Mouse (Mus musculus): Measurements from ENCODE around the gene Aoc2. TPM values are rescaled to one million over a fixed set of nuclear protein-coding genes. Genes with fewer than 3 reads are reported as not detected.

Gene Aoc2
- polyA plus RNA-seq, 1 experiment from 2014 or later, result 1.4 TPM

DNA sequence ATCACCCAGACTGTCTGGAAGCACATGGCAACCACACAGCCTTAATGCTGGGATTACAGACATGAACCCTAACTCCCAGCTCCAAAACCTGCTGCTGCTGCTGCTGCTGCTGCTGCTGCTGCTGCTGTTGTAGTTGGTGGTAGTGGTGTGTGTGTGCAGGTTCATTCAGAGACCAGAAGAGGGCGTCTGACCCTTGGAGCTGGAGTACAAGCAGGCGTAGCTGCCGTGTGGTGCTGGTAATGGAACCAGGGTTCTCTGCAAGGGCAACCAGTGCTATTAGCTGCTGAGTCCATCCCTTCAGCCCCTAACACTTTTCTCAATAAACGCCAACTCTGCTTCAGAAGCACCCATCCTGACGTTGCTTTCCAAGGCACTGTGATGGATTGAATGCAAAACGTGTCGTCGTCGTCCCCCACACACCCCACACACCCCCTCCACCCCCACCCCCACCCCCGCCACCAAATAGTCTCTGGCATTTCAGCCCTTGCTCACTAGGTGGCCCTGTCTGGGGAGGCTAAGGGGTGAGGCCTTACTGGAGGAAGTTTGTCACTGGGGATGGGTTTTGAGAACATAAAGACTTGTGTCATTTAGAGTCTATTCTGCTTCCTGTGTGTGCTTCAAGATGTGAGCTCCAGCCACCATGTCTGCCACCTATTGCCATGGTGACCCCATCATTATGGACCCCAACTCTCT, 22.4 kb downstream of the Aoc2 start:
- H3K9me3 ChIP-seq, result no peaks in the 10 kb centered on the region
- no peak for ATAC-seq (ENCODE audit: insufficient read depth, low FRiP score, low read depth)
- no peaks in the 10 kb centered on the region for H3K27me3 ChIP-seq (replicated peaks)
- no peak overlapping the region for H3K27ac ChIP-seq
- H3K9ac ChIP-seq, result no peak overlapping the region
- H3K4me2 ChIP-seq, result no peak overlapping the region
- no peaks in the 10 kb centered on the region for H3K4me1 ChIP-seq
- no peak overlapping the region for H3K4me3 ChIP-seq (replicated peaks)
- H3K36me3 ChIP-seq, result no peaks in the 10 kb centered on the region
- WGBS, result 67% methylated on average over 10 of the region's 10 CpGs

DNA sequence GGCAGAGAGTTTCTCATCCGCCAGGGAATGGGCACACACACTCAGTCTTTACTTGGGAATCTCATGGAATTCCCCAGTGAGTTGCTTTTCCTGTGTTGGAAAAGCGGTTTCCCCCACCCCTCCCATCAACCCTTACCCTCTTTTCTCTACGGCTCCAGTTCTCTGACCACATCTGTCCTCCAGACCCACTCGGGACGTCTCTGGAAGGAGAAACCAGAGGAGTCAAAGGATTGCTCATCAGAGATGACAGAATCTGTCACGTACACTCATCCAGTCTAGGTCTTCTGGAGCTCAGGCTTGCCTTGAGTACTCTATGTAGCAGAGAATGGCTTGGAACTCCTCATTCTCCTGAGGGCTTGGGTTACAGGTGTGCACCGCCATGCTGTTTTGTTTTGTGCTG, 23.9 kb downstream of the Aoc2 start:
- H3K4me3 ChIP-seq (replicated peaks), result no peak overlapping the region
- no peak overlapping the region for H3K4me2 ChIP-seq
- no peak for ATAC-seq (ENCODE audit: insufficient read depth, low FRiP score, low read depth)
- no peaks in the 10 kb centered on the region for H3K27me3 ChIP-seq (replicated peaks)
- H3K9ac ChIP-seq, result no peak overlapping the region
- H3K9me3 ChIP-seq, result no peaks in the 10 kb centered on the region
- 67% methylated on average over 7 of the region's 7 CpGs for WGBS
- H3K4me1 ChIP-seq, result no peaks in the 10 kb centered on the region
- no peaks in the 10 kb centered on the region for H3K36me3 ChIP-seq
- H3K27ac ChIP-seq, result no peak overlapping the region

DNA sequence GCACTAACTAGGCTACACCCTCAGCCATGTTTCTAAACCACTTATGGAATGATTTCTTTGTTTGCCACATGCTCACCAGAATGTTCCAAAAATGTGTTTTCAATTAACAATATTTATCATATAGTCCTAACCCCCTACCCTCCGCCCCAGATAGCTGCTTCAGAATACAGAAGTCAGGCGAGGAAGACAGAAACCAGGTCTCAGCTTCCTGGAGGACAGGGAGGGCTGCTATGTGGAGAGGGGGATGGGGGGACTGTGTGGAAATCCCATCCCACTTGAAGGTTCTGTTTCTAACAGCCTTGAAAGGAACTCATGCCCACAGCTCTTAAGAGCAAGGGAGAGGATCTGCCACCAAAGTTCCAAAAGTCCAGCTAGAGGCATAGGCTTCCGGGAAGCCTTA, 24.4 kb downstream of the Aoc2 start:
- Histone ChIP-seq H3K4me2 (no peak overlapping the region), H3K27me3 (replicated peaks) (no peaks in the 10 kb centered on the region), H3K4me3 (replicated peaks) (no peak overlapping the region), H3K27ac (no peak overlapping the region), H3K9ac (no peak overlapping the region), H3K36me3 (no peaks in the 10 kb centered on the region), H3K4me1 (no peaks in the 10 kb centered on the region), H3K9me3 (no peaks in the 10 kb centered on the region)
- ATAC-seq (ENCODE audit: insufficient read depth, low FRiP score, low read depth), result no peak
- WGBS, result 69% methylated on average over 3 of the region's 3 CpGs

DNA sequence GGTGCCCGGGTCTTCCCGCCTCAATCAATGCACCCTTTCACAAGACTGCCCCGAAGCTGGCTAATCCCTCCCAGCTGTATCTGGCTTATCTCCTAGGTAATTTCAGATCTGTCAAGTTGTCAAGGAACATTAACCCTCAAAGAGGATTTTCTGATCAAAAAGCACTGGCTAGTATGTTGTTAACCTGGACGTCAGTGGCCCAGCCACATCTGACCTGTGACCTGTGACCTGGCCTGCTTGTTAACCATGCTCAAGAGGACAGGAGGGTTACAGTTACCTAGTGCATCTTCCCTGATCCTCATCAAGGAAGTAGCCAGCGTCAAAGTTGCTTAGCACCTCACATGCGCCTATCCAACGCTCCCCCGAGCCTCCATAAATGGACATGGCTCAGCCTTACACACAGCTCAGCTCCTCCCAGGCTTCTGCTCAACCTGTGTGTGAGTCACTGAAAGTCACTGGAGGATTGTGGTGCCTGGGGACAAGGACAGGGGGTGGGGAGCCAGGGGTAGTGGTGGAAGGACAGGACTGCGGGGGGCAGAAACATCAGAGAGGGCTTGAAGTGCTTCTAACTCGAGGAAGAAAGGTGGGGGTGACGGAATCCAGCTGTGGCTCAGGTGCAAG, 26.3 kb downstream of the Aoc2 start:
- H3K9ac ChIP-seq, result no peak overlapping the region
- H3K36me3 ChIP-seq, result no peaks in the 10 kb centered on the region
- no peak for ATAC-seq (ENCODE audit: insufficient read depth, low FRiP score, low read depth)
- no peaks in the 10 kb centered on the region for H3K27me3 ChIP-seq (replicated peaks)
- H3K4me1 ChIP-seq, result no peaks in the 10 kb centered on the region
- 49% methylated on average over 11 of the region's 11 CpGs for WGBS
- no peak overlapping the region for H3K4me2 ChIP-seq
- H3K27ac ChIP-seq, result no peak overlapping the region
- no peaks in the 10 kb centered on the region for H3K9me3 ChIP-seq
- H3K4me3 ChIP-seq (replicated peaks), result no peak overlapping the region

- 48% methylated on average over 3 of the region's 3 CpGs for WGBS
- H3K4me3 ChIP-seq (replicated peaks), result no peak overlapping the region
- no peak for ATAC-seq (ENCODE audit: insufficient read depth, low FRiP score, low read depth)
- H3K36me3 ChIP-seq, result no peaks in the 10 kb centered on the region
- no peaks in the 10 kb centered on the region for H3K27me3 ChIP-seq (replicated peaks)
- H3K4me1 ChIP-seq, result no peaks in the 10 kb centered on the region
- no peak overlapping the region for H3K4me2 ChIP-seq
- no peak overlapping the region for H3K9ac ChIP-seq
- no peaks in the 10 kb centered on the region for H3K9me3 ChIP-seq
- H3K27ac ChIP-seq, result no peak overlapping the region
These were observed 26.9 kb downstream of the Aoc2 start for GRCm38 (mm10) chr11:101351721-101352111.

- no peaks in the 10 kb centered on the region for H3K27me3 ChIP-seq (replicated peaks)
- H3K4me1 ChIP-seq, result no peaks in the 10 kb centered on the region
- H3K4me3 ChIP-seq (replicated peaks), result no peak overlapping the region
- H3K36me3 ChIP-seq, result no peaks in the 10 kb centered on the region
- H3K9ac ChIP-seq, result no peak overlapping the region
- ATAC-seq (ENCODE audit: insufficient read depth, low FRiP score, low read depth), result no peak
- no peaks in the 10 kb centered on the region for H3K9me3 ChIP-seq
- 84% methylated on average over 12 of the region's 12 CpGs for WGBS
- H3K4me2 ChIP-seq, result no peak overlapping the region
- no peak overlapping the region for H3K27ac ChIP-seq
These were observed 28.6 kb downstream of the Aoc2 start for GRCm38 (mm10) chr11:101353436-101353835.

DNA sequence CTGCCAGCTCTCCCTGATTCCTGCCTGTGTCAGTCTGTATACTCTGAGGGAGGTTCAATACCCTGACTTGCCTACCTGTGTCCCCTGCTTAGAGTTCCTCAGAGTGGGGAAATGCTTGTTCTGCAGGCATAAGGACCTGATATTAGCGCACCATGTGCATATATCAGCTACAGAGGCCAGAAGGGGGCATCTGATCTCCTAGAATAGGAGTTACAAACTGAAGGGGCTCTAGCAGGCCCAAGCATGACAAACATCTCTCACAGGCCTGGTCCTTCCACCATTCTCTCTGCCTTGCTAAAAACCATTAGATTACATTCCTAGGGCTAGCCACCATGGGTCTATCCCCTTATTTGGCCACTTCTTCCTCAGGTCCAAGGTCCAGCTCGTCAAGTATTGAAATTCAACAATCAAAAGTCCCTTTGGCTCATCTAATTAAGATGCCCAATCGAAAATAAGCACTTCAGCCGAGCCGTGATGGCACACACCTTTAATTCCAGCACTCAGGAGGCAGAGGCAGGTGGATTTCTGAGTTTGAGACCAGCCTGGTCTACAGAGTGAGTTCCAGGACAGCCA, 29.7 kb downstream of the Aoc2 start:
- no peaks in the 10 kb centered on the region for H3K9me3 ChIP-seq
- no peak overlapping the region for H3K9ac ChIP-seq
- no peaks in the 10 kb centered on the region for H3K27me3 ChIP-seq (replicated peaks)
- H3K27ac ChIP-seq, result no peak overlapping the region
- no peaks in the 10 kb centered on the region for H3K36me3 ChIP-seq
- no peaks in the 10 kb centered on the region for H3K4me1 ChIP-seq
- WGBS, result 82% methylated on average over 5 of the region's 5 CpGs
- H3K4me2 ChIP-seq, result no peak overlapping the region
- no peak overlapping the region for H3K4me3 ChIP-seq (replicated peaks)
- no peak for ATAC-seq (ENCODE audit: insufficient read depth, low FRiP score, low read depth)

GRCm38 (mm10) chr11:101355916-101356315, 31.1 kb downstream of the Aoc2 start:
- no peak overlapping the region for H3K4me2 ChIP-seq
- no peak overlapping the region for H3K9ac ChIP-seq
- WGBS, result 86% methylated on average over 2 of the region's 2 CpGs

GRCm38 (mm10) chr11:101357505-101358182, 32.8 kb downstream of the Aoc2 start:
- no peak for ATAC-seq (ENCODE audit: insufficient read depth, low FRiP score, low read depth)
- WGBS, result 74% methylated on average over 3 of the region's 3 CpGs
- Histone ChIP-seq H3K4me2 (no peak overlapping the region), H3K4me1 (no peaks in the 10 kb centered on the region), H3K36me3 (no peaks in the 10 kb centered on the region), H3K9ac (no peak overlapping the region), H3K27ac (no peak overlapping the region), H3K27me3 (replicated peaks) (no peaks in the 10 kb centered on the region), H3K4me3 (replicated peaks) (no peak overlapping the region), H3K9me3 (no peaks in the 10 kb centered on the region)

More at GRCm38 (mm10) chr11:101355916-101356315, 31.1 kb downstream of the Aoc2 start:
- Histone ChIP-seq H3K36me3 (no peaks in the 10 kb centered on the region), H3K9me3 (no peaks in the 10 kb centered on the region), H3K27me3 (replicated peaks) (no peaks in the 10 kb centered on the region), H3K27ac (no peak overlapping the region), H3K4me1 (no peaks in the 10 kb centered on the region), H3K4me3 (replicated peaks) (no peak overlapping the region)
- ATAC-seq (ENCODE audit: insufficient read depth, low FRiP score, low read depth), result no peak

DNA sequence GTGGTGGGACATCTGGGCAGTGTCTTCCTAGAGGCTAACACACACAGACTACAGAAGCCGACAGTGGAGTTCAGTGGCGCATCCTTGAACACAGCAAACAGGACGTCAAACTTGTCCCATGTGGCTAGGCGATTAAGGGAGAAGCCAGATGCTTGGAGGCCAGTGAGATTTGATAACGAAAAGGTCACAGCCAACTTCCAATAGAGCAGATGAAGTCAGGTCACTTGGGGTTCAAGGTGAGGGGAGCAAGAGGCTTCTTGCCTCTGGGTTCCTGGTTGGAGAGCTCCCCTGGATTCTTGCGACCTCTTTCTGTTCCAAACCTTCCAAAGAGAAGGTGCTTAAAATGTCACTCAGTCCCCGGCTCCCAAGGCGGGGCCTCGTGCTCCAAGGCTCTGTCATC, 34.9 kb downstream of the Aoc2 start:
- 66% methylated on average over 9 of the region's 9 CpGs for WGBS

DNA sequence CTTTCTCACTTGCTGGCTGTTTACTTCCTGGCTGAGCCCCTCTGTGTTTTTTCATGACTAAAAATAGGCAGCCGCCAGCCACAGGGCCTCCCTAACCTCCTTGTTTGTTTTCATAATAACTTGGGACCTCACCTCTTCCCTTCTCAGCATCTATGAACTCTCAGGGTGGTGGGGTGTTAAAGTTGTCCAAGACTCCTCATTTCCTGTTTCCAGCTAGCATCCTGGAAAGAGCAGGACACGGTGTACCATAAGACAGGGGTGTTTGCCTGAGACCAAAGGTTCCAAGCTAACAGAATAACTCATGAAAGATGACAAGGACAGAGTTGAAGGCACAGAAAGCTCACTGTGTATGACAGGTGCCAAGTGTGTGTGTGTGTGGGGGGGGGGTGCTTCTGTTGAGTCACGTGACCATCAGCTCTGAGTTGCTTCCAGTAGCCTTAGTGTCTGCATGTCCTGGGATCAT, 35.8 kb downstream of the Aoc2 start:
- Histone ChIP-seq H3K9me3 (no peaks in the 10 kb centered on the region), H3K4me1 (no peaks in the 10 kb centered on the region), H3K36me3 (no peaks in the 10 kb centered on the region), H3K27ac (no peak overlapping the region), H3K27me3 (replicated peaks) (no peaks in the 10 kb centered on the region), H3K4me2 (no peak overlapping the region), H3K4me3 (replicated peaks) (no peak overlapping the region), H3K9ac (no peak overlapping the region)
- ATAC-seq (ENCODE audit: insufficient read depth, low FRiP score, low read depth), result no peak
- 42% methylated on average over 3 of the region's 3 CpGs for WGBS

More for the DNA sequence above, 34.9 kb downstream of the Aoc2 start:
- Histone ChIP-seq H3K36me3 (no peaks in the 10 kb centered on the region), H3K27ac (no peak overlapping the region), H3K4me1 (no peaks in the 10 kb centered on the region), H3K4me3 (replicated peaks) (no peak overlapping the region), H3K4me2 (no peak overlapping the region), H3K9ac (no peak overlapping the region), H3K27me3 (replicated peaks) (no peaks in the 10 kb centered on the region), H3K9me3 (no peaks in the 10 kb centered on the region)
- ATAC-seq (ENCODE audit: insufficient read depth, low FRiP score, low read depth), result no peak

DNA sequence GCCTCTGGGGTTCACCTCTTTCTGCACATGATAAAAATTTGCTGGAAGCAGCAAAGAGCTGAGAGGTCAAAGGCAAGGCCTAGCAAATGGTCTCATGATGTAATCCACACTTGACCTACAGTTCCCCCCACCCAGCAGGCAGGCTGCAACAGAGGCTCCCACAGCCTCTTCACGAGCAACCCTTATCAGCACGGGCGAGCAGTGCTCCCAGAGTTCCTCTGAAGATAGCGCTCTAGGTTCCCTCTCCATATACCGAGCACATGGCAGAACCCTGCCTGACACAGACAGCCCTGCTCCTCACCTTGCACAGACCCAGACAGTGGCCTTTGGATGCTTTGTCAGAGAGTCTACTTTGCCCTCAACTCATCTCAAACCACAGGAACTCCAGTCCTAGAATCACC, 39.7 kb downstream of the Aoc2 start:
- Histone ChIP-seq H3K27ac (no peak overlapping the region), H3K4me3 (replicated peaks) (no peak overlapping the region), H3K27me3 (replicated peaks) (no peaks in the 10 kb centered on the region), H3K4me1 (no peaks in the 10 kb centered on the region), H3K9ac (no peak overlapping the region), H3K9me3 (no peaks in the 10 kb centered on the region), H3K4me2 (no peak overlapping the region), H3K36me3 (no peaks in the 10 kb centered on the region)
- 53% methylated on average over 5 of the region's 5 CpGs for WGBS
- ATAC-seq (ENCODE audit: insufficient read depth, low FRiP score, low read depth), result no peak
